Mouse (Mus musculus) MEL-GATA-1-ER (cell line): ENCODE measurements around the gene Zbtb48.

Experiments used
- DNase-seq: peaks from one replicate; pipeline ENCODE4 v3.0.0-alpha.2; 2012; ENCODE audit warnings: low read depth; ENCODE audit errors: extremely low read depth

The Zbtb48 gene

GRCm38 (mm10) chr4:151975441-151975840, 52.0 kb downstream of the Zbtb48 start:
- no peak for DNase-seq

GRCm38 (mm10) chr4:151972221-151972967, 55.1 kb downstream of the Zbtb48 start:
- no peak for DNase-seq
